Mouse (Mus musculus) heart, embryonic 12.5 days (tissue): Measurements from ENCODE around the gene Mturn. TPM values are rescaled to one million over a fixed set of nuclear protein-coding genes. Genes with fewer than 3 reads are reported as not detected.
A peak's percentile ranks its signal among the peaks of the same experiment; 100 is the strongest.

Experiments
- ATAC-seq: fragments of 200-750 bp; cut with Nextera tagmentation; 2 replicates; pipeline ENCODE4 v1.8.0; 2017; ENCODE audit warnings: moderate TSS enrichment, moderate library complexity; ENCODE audit not compliant: insufficient number of reproducible peaks, low FRiP score
- H3K27ac ChIP-seq: fragments of 300-500 bp; sonication (generic); 2 replicates; pipeline ENCODE4 v1.5.1; 2016; ENCODE audit warnings: mild to moderate bottlenecking, moderate library complexity; ENCODE audit not compliant: poor library complexity, severe bottlenecking
- H3K27me3 ChIP-seq: fragments of 300-500 bp; sonication (generic); replicated peaks from 2 replicates; pipeline ENCODE4 v1.6.1; 2016; ENCODE audit warnings: mild to moderate bottlenecking, moderate library complexity
- H3K36me3 ChIP-seq: fragments of 300-500 bp; sonication (generic); 2 replicates; pipeline ENCODE4 v1.6.1; 2016; ENCODE audit warnings: mild to moderate bottlenecking, moderate library complexity
- H3K4me1 ChIP-seq: fragments of 300-500 bp; sonication (generic); replicated peaks from 2 replicates; pipeline ENCODE4 v1.6.1; 2016; ENCODE audit warnings: mild to moderate bottlenecking
- H3K4me2 ChIP-seq: fragments of 300-500 bp; sonication (generic); 2 replicates; pipeline ENCODE4 v1.6.1; 2016; ENCODE audit warnings: mild to moderate bottlenecking, moderate library complexity
- H3K4me3 ChIP-seq: fragments of 300-500 bp; sonication (generic); 2 replicates; pipeline ENCODE4 v1.5.1; 2016; ENCODE audit warnings: mild to moderate bottlenecking
- H3K9ac ChIP-seq: fragments of 300-500 bp; sonication (generic); 2 replicates; pipeline ENCODE4 v1.6.1; 2016; ENCODE audit warnings: mild to moderate bottlenecking, moderate library complexity
- H3K9me3 ChIP-seq: fragments of 300-500 bp; sonication (generic); replicated peaks from 2 replicates; pipeline ENCODE4 v1.6.1; 2016; ENCODE audit warnings: mild to moderate bottlenecking, moderate library complexity
- WGBS: fragments of 180-500 bp; shearing (Covaris S2); methylation state at CpG from one replicate; pipeline ENCODE4 v1.1.7; 2016; 5-methylcytosine and 5-hydroxymethylcytosine counted together
- polyA plus RNA-seq: library from polyadenylated mRNA; unstranded; fragments of >200 nt; fragmentation: Nextera tagmentation; extraction: Ambion mirVana; gene quantifications from 2 replicates; pipeline ENCODE4 v1.2.1, GENCODE M21; 2016

Mturn gene
- polyA plus RNA-seq, 1 experiment from 2014 or later, result 6.2 TPM

DNA sequence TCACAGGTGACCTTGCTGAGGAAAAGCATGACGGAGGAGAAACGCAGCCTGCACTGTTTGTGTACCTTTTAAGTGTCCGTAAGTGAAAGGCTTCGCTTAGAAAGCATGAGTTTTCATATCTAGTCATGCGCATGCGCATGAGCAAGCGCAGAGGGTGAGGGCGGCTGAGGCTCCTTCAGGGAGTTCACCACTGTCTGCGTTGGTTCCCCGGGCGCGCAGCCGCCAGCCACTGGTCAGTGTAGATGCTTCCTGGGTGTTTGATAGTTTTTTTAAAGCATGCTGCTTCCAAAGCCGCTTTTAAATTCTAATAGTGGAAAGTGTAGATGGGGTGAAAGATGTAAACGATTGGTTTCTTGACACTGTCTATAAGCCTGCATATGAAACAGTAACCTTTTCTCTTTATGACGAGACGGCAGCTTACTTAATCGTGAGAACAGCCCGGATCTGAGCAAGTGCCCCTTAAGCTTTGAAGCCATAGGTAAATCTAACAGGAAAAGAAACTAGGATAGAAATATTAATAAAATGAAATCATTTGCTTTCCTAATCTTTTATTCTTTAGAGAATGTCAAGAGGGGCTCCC lies 18.1 kb downstream of the Mturn start:
- peak; percentile 76; the same call in 1 of the 2 replicates for ATAC-seq
- peaks cover 4% of the 10 kb centered on the region for H3K4me1 ChIP-seq
- peak overlapping the region; percentile 49 for H3K4me3 ChIP-seq
- H3K9ac ChIP-seq, result peak overlapping the region; percentile 55
- H3K27ac ChIP-seq, result no peak overlapping the region
- 0 out of 2 replicates have a peak, but pooled peaks cover 4% of the 10 kb centered on the region for H3K9me3 ChIP-seq
- H3K4me2 ChIP-seq, result peak overlapping the region; percentile 93
- no peaks in the 10 kb centered on the region for H3K36me3 ChIP-seq
- peaks cover 45% of the 10 kb centered on the region for H3K27me3 ChIP-seq
- WGBS, result 5% methylated on average over 19 of the region's 19 CpGs

DNA sequence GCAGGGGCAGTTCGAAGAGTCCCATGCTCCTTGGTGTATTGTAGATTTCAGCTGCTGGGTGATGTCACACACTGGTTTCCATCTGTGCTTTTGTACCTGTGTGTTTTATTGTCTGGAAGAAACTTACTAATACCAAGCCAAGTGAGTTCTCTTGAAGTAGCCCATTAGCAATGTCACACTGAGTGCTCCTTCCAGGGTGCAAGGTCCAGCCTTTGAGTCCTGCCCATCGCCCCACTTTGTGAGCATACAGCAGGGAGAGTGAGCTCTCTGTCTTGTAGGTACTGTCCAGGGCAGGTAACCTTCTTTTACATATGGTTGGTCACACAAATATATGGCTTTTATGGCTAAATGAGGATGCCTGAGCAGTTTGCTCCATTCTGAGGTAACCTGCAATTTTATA lies 19.1 kb downstream of the Mturn start:
- Histone ChIP-seq H3K4me2 (no peak overlapping the region), H3K27me3 (peaks cover 49% of the 10 kb centered on the region), H3K9ac (no peak overlapping the region), H3K4me1 (peaks cover 4% of the 10 kb centered on the region), H3K4me3 (no peak overlapping the region), H3K27ac (no peak overlapping the region), H3K9me3 (0 out of 2 replicates have a peak, but pooled peaks cover 4% of the 10 kb centered on the region), H3K36me3 (no peaks in the 10 kb centered on the region)
- WGBS, result 93% methylated on average over 2 of the region's 2 CpGs
- ATAC-seq, result no peak

DNA sequence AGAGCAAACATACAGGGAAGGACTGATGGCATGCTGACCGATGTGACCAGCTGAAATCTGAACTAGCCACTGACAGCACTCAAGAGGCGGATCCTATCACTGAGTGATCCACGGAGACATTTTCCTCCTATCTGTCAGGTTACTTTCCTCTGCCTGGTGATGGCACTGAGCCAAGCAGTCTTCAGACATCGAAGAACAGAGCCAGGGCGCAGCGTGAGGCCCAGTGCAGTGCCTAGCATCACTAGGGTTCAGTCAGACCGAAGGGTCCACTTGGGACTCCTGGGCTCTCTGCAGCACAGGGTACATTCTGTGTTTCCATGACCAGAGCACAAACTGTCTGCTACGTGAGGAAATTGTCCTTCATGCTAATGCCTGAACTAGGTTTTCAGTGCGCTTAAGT lies 20.5 kb downstream of the Mturn start:
- no peak overlapping the region for H3K4me3 ChIP-seq
- WGBS, result 50% methylated on average over 9 of the region's 9 CpGs
- H3K4me1 ChIP-seq, result peaks cover 12% of the 10 kb centered on the region
- H3K27me3 ChIP-seq, result peaks cover 46% of the 10 kb centered on the region
- ATAC-seq, result no peak
- H3K9me3 ChIP-seq, result 0 out of 2 replicates have a peak, but pooled peaks cover 4% of the 10 kb centered on the region
- no peak overlapping the region for H3K9ac ChIP-seq
- no peak overlapping the region for H3K4me2 ChIP-seq
- no peaks in the 10 kb centered on the region for H3K36me3 ChIP-seq
- no peak overlapping the region for H3K27ac ChIP-seq

DNA sequence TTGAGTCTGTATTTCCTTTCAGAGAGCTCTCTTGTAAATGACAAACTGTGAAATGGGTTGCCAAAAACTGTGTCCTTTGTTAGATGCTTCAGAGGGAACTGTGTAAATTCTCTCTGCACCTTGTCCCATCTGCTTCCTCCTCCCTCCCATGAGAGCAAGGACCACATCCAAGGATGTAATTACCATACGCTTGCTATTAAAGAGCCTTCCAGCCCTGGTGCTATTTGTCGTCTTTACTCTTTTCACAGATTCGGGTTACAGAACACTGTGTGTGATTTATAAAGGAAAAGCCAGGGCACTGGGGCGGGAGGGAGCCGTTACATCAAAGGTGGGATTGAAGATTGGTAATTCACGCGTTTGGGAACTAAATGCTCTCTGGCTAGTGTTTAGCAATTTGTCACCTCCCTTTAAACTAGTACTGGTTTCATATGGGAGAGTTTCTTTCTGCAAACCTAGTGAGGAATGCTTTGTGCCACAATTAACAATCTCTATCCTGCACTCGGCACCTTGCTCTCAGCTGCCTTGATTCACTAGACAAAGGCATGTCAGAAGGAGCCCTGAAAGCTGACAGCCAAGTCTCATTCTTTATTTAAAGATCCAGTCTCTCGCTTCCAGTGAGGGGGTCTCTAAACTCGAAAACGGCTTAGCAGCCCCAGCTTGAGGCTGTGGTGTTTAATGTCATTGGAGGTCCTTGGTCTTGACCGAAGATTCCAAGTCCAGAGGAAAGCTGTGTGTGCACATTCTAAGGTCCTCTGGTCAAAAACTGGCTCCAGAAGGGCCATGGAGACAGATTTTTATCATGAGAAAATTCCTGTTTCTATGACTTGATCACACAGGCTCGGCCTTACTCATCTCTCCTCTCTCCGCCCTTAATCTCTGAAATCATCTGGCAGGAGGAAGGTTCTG lies 22.5 kb downstream of the Mturn start:
- Histone ChIP-seq H3K36me3 (no peaks in the 10 kb centered on the region), H3K27me3 (peaks cover 46% of the 10 kb centered on the region), H3K27ac (no peak overlapping the region), H3K9me3 (no peaks in the 10 kb centered on the region), H3K9ac (no peak overlapping the region), H3K4me2 (no peak overlapping the region), H3K4me3 (no peak overlapping the region), H3K4me1 (peaks cover 9% of the 10 kb centered on the region)
- ATAC-seq, result no peak
- WGBS, result 22% methylated on average over 14 of the region's 14 CpGs

DNA sequence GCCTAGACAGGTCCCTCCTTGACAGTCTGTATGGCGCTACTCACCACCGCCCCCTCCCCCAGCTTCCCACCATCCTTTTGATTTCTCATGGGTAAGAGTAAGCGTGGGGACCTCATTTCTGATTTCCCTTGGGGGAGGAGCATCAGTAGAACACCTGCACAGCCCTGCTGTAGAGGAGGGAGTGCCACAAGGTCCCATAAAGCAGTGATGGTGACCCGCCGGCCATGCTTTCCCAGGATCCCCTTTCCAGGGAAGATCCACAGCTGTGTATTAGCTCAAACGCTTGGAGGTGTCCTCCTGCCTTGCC lies 23.1 kb downstream of the Mturn start:
- ATAC-seq, result no peak
- WGBS, result 30% methylated on average over 6 of the region's 6 CpGs
- Histone ChIP-seq H3K9me3 (no peaks in the 10 kb centered on the region), H3K36me3 (no peaks in the 10 kb centered on the region), H3K9ac (no peak overlapping the region), H3K4me3 (no peak overlapping the region), H3K4me2 (no peak overlapping the region), H3K4me1 (peaks cover 9% of the 10 kb centered on the region), H3K27me3 (peaks cover 46% of the 10 kb centered on the region), H3K27ac (no peak overlapping the region)

DNA sequence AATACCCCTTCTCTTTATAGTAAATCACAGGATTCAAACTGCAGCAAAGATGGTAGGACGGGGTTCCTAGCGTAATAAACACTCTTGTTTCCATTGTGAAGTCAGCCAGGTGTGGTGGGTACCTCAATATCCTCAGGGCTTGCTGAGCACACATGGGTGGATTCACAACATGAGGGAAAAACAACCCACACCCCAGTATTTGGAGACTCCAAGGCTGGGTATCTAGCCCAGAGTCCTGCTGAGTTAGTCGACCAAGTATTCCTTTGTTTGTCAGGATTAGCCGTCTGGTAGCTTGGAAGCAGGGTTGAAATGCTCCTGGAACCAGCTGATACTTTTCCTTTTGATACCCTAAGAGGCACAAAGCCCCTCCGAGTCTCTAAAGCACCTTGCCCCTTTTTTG lies 23.4 kb downstream of the Mturn start:
- H3K4me2 ChIP-seq, result no peak overlapping the region
- H3K27ac ChIP-seq, result no peak overlapping the region
- WGBS, result 28% methylated on average over 5 of the region's 5 CpGs
- no peaks in the 10 kb centered on the region for H3K36me3 ChIP-seq
- H3K27me3 ChIP-seq, result peaks cover 46% of the 10 kb centered on the region
- peaks cover 9% of the 10 kb centered on the region for H3K4me1 ChIP-seq
- no peak overlapping the region for H3K4me3 ChIP-seq
- no peak for ATAC-seq
- no peak overlapping the region for H3K9ac ChIP-seq
- H3K9me3 ChIP-seq, result no peaks in the 10 kb centered on the region

DNA sequence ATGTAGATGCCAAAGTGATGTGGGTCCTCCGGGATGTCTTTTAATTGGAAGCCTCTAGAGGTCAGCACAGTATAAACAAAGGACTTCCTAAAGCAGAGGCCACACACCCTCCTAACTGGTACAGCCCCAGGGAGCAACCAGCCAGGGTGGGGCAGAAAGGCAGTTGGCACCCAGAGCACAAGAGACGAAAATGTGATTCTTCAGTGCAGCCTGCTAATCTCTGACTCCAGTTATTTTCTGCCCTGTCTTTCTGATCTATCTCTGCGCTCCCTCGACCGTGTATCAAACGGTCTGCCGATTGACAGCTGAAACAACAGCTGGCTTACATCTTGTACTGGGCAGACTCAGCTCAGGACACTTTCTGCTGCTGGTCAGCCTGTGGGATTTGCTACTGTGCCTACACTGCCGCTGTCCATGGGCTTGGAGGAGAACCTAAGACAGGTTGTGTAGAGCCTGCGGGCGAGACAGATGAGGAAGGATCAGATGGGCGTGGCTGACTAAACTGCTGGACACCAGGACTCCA lies 24.0 kb downstream of the Mturn start:
- H3K4me3 ChIP-seq, result peak overlapping the region; percentile 28
- peak; percentile 68 for ATAC-seq
- WGBS, result 14% methylated on average over 11 of the region's 11 CpGs
- H3K4me2 ChIP-seq, result peak overlapping the region; percentile 66
- H3K9me3 ChIP-seq, result peaks cover 3% of the 10 kb centered on the region
- no peak overlapping the region for H3K27ac ChIP-seq
- peaks cover 9% of the 10 kb centered on the region for H3K4me1 ChIP-seq
- peaks cover 41% of the 10 kb centered on the region for H3K27me3 ChIP-seq
- no peak overlapping the region for H3K9ac ChIP-seq
- no peaks in the 10 kb centered on the region for H3K36me3 ChIP-seq

DNA sequence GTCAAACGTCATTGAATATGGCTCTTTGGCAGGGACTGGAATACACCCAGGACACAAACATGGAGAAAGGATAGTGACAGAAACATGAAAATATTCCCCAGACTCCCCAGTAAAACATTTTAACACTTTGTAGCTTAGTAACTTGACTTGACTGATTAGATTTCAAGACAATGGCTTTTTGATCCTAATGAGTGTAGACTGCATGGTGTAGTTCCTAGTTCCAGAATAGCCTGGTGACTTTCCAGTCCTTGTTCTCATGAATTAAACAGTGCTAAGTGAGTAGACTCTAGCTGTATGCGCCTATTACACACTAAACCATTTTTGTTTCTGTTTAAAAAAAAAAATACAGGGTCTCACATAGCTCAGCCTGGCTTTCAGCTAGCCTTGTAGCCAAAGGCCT lies 24.7 kb downstream of the Mturn start:
- H3K9me3 ChIP-seq, result peaks cover 3% of the 10 kb centered on the region
- no peak overlapping the region for H3K27ac ChIP-seq
- H3K4me3 ChIP-seq, result no peak overlapping the region
- peaks cover 36% of the 10 kb centered on the region for H3K27me3 ChIP-seq
- WGBS, result 60% methylated on average over 2 of the region's 2 CpGs
- no peak for ATAC-seq
- H3K4me1 ChIP-seq, result peaks cover 9% of the 10 kb centered on the region
- H3K4me2 ChIP-seq, result peak overlapping the region; percentile 66; the same call in 1 of the 2 replicates
- H3K36me3 ChIP-seq, result no peaks in the 10 kb centered on the region
- H3K9ac ChIP-seq, result no peak overlapping the region

DNA sequence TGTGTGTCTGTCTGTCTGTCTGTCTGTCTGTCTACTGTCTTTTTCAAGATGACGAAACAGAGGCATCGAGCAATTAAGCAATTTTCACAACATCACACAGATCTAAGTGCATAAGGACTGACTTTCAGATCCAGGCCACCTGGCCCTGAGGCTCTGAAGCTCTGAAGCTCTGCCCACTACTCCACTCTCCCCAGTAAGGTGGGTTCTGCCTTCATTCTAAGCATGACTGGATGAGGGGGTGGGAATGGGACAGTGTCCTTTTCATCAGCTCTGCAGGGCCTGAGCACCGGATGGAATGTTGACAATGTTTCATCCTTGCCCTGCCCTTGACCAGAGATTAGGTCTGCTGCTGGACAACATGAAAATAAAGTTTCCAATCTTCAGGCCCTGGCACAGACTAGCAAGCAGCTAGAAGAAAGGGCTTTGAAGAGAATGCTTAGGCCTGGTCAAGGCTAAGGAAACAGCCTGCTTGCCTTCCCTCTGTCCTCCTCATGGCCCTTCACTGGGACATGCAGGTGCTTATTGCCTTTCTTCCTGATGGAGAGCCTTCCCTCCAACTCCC lies 25.3 kb downstream of the Mturn start:
- Histone ChIP-seq H3K4me2 (no peak overlapping the region), H3K9ac (no peak overlapping the region), H3K36me3 (no peaks in the 10 kb centered on the region), H3K27me3 (peaks cover 31% of the 10 kb centered on the region), H3K4me1 (peaks cover 9% of the 10 kb centered on the region), H3K4me3 (no peak overlapping the region), H3K9me3 (peaks cover 3% of the 10 kb centered on the region), H3K27ac (no peak overlapping the region)
- ATAC-seq, result no peak
- 67% methylated on average over 3 of the region's 3 CpGs for WGBS

DNA sequence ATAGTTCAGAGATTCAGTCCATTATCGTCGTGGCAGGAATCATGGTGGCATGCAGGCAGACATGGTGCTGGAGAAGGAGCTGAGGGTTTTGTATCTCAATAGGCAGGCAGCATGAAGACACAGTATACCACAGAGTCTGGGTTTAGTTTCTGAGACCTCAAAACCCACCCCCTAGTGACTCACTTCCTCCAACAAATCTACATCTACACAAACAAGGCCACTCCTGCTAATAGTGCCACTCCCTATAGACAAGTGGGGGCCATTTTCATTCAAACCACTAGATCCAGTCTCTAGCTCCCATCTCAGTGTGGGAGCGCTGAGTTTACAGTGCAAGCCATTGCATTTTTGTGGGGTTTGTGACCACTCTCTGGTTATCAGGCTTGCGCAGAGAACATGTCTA lies 27.2 kb downstream of the Mturn start:
- no peak for ATAC-seq
- Histone ChIP-seq H3K4me1 (peaks cover 9% of the 10 kb centered on the region), H3K27me3 (peaks cover 13% of the 10 kb centered on the region), H3K36me3 (no peaks in the 10 kb centered on the region), H3K9ac (no peak overlapping the region), H3K4me2 (no peak overlapping the region), H3K9me3 (peaks cover 3% of the 10 kb centered on the region), H3K4me3 (no peak overlapping the region), H3K27ac (no peak overlapping the region)
- WGBS, result 90% methylated on average over 4 of the region's 4 CpGs

DNA sequence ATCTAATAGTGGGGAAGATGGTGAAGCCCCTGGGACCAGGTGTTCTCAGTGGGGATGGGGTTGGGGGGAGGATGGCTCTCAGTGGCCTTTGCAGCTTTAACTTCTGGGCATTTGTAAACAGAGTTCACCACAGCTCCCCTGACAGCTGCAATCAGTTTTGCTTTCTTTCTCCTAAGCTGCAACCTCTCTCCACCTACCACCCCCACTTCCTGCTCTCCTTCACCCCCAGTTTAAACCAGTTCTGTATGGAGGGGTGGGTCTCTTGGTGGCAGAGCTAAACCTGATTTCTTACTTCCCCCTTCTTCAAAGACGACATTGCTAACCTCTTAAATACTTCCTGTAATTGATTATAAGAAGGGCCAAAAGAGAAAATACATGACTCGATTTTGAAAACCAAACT lies 34.3 kb downstream of the Mturn start:
- no peaks in the 10 kb centered on the region for H3K9me3 ChIP-seq
- no peak for ATAC-seq
- no peak overlapping the region for H3K9ac ChIP-seq
- WGBS, result 35% methylated on average over 2 of the region's 2 CpGs
- no peak overlapping the region for H3K27ac ChIP-seq
- H3K4me1 ChIP-seq, result peaks cover 10% of the 10 kb centered on the region
- H3K4me2 ChIP-seq, result no peak overlapping the region
- H3K36me3 ChIP-seq, result no peaks in the 10 kb centered on the region
- H3K27me3 ChIP-seq, result 0 out of 2 replicates have a peak, but pooled peaks cover 5% of the 10 kb centered on the region
- no peak overlapping the region for H3K4me3 ChIP-seq
